Mouse (Mus musculus) c-Kit-negative CD71-positive TER-119-positive erythroid progenitor cells, embryonic 14.5 days (primary cell): Measurements from ENCODE around the gene Zmiz1.

ENCODE experiments used
- DNase-seq: peaks from one replicate; pipeline ENCODE4 v3.0.0-alpha.2; 2013; ENCODE audit warnings: low read depth, low spot score

Gene Zmiz1

GRCm38 (mm10) chr14:25459016-25459393, at the start of gene Zmiz1:
Gene Zmiz1 (plus strand): TSS chr14:25459185.
- no peak for DNase-seq

- DNase-seq, result no peak
Measured at GRCm38 (mm10) chr14:25411848-25412527, 47.0 kb upstream of the Zmiz1 start.

GRCm38 (mm10) chr14:25412811-25413210, 46.2 kb upstream of the Zmiz1 start:
- no peak for DNase-seq

GRCm38 (mm10) chr14:25413510-25413909, 45.5 kb upstream of the Zmiz1 start:
- DNase-seq, result no peak

- no peak for DNase-seq
Measured at GRCm38 (mm10) chr14:25414115-25414514, 44.9 kb upstream of the Zmiz1 start.

- no peak for DNase-seq
Measured at GRCm38 (mm10) chr14:25420001-25420690, 38.8 kb upstream of the Zmiz1 start.

- no peak for DNase-seq
Measured at GRCm38 (mm10) chr14:25420987-25421386, 38.0 kb upstream of the Zmiz1 start.

- no peak for DNase-seq
Measured at GRCm38 (mm10) chr14:25421596-25422001, 37.4 kb upstream of the Zmiz1 start.

- DNase-seq, result no peak
Measured at GRCm38 (mm10) chr14:25422946-25423345, 36.0 kb upstream of the Zmiz1 start.

GRCm38 (mm10) chr14:25423721-25424443, 35.1 kb upstream of the Zmiz1 start:
- DNase-seq, result no peak

GRCm38 (mm10) chr14:25438255-25438654, 20.7 kb upstream of the Zmiz1 start:
- DNase-seq, result no peak

GRCm38 (mm10) chr14:25440116-25440515, 18.9 kb upstream of the Zmiz1 start:
- DNase-seq, result no peak

GRCm38 (mm10) chr14:25440777-25441176, 18.2 kb upstream of the Zmiz1 start:
- no peak for DNase-seq

GRCm38 (mm10) chr14:25441469-25441868, 17.5 kb upstream of the Zmiz1 start:
- no peak for DNase-seq

GRCm38 (mm10) chr14:25442676-25443075, 16.3 kb upstream of the Zmiz1 start:
- DNase-seq, result no peak

- DNase-seq, result no peak
Measured at GRCm38 (mm10) chr14:25447136-25447775, 11.7 kb upstream of the Zmiz1 start.

GRCm38 (mm10) chr14:25448471-25448870, 10.5 kb upstream of the Zmiz1 start:
- no peak for DNase-seq

- DNase-seq, result no peak
Measured at GRCm38 (mm10) chr14:25451099-25451667, 7.8 kb upstream of the Zmiz1 start.

- no peak for DNase-seq
Measured at GRCm38 (mm10) chr14:25451699-25452632, 7.0 kb upstream of the Zmiz1 start.

- DNase-seq, result no peak
Measured at GRCm38 (mm10) chr14:25452633-25453025, 6.4 kb upstream of the Zmiz1 start.
